Mouse (Mus musculus) naive thymus-derived CD4-positive, alpha-beta T cell, adult 2 months (primary cell): ENCODE data around the gene Zdhhc11.
"Not testable (repeated sequence)": the region's sequence is repeated elsewhere in the genome, so short reads cannot be mapped to it uniquely, and the experiment has no call there.

Experiments used
- DNase-seq: peaks from one replicate; pipeline ENCODE4 v3.0.0-alpha.2; 2011; ENCODE audit warnings: low read depth

Zdhhc11 gene

DNA sequence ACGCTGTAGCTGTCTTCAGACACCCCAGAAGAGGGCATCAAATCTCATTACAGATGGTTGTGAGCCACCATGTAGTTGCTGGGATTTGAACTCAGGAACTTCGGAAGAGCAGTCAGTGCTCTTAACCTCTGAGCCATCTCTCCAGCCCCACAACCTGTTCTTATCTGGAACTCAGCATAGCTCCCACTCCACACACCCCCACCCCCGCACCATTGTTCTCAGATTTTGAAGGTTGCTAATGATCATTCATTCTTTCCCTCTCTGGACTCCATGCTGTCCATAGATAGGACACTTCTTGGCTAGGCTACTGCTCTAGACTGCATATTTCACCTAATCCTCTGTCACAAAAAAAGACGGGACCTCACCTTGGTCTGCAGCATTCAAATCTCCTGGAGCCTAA is 43.2 kb downstream of the Zdhhc11 start:
- DNase-seq = not testable (repeated sequence)

DNA sequence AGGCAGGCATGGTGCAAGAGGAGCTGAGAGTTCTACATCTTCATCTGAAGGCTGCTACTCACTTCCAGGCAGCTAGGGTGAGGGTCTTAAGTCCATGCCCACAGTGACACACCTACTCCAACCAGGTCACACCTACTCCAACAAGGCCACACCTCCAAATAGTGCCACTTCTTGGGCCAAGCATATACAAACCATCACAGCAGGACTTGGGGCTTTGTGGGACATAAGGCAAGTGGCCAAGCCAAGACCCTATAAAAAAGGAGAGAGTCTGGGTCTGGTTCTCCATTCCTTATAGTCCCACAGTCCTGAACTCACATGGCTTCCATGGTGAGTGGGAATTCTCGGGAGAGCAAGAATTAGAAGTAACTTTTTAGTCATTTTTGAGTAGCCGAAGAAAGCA is 44.6 kb downstream of the Zdhhc11 start:
- DNase-seq = peak; percentile 7

DNA sequence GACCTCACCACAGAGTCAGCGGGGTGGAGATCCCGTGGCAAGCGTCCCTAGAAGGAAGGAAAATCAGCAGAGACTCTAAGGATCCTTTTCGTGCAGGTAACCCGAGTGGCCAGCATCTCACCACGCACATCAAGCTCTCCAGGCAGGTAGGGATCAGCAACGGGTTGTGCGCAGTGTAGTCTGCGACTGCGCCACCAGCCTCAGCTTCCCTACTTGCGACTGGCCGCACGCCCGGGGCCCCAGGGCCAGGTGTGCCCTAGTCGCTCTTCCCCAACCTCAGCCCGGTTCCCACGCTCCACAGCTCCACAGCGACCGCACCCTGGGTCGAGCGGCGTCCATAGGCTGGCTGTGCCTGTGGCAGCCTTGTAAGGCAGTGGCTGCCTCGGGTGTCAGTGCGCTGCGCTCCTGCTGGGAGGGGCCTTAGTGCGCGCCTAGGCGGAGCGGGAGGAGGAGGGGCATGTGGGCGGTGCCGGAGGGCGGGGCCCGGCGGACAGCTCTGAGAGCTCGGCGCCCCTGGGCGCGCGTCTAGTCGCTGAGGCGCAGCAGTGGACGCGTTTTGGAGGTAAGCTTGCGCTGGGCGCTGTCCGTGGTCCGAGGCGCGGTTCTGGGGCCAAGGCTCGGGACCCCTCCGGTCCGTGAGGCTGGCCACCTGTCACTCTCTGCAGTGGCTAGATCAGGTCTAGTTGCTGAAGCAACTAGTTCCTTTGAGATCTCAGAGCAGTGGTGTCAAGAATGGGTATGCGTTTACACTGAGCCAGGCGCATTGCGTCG is 45.5 kb downstream of the Zdhhc11 start, which contains the start of gene Tppp:
Gene Tppp (plus strand): TSS at position 460 of the 771 bp plus-strand sequence.
- DNase-seq = peak; percentile 90

DNA sequence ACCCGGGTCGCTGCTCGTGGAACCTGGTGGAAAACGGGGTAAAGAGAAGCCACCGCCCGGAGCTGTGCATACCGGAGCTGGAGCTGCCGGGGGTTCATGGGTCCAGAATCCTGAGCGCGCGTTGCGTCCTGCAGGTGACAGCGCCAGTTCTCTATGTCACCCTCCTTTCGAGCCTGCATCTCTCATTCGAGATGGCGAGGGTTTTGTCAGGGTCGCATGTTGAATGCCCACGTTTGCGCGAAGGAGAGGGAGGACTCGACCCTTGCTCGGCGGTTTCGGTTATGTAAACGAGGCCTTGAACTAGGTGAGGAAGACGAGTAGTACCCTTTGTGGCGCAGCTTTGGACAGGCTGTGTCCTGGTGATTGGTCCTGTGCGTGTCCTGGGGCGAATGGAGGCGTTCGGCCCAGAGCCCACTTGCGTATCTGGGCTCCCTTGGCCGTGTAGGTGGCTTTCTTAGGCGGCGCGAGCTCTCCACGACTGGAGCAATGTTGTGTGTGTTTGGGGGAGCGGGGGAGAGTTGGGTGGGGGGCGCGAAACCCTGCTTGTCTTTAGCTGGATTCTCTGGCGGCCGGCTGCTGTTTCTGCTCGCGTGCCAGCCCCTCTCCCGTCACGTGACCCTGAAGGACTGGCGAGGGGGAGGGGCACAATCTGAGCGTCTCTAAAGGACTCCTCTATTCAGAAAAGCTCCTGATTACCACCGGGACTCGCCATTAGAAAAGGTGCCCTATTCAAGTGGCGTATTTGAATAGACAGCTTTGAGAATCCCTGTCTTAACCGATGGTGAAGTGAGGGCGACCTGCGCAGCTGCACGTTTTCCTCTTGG is 46.4 kb downstream of the Zdhhc11 start:
- DNase-seq = peak; percentile 30

DNA sequence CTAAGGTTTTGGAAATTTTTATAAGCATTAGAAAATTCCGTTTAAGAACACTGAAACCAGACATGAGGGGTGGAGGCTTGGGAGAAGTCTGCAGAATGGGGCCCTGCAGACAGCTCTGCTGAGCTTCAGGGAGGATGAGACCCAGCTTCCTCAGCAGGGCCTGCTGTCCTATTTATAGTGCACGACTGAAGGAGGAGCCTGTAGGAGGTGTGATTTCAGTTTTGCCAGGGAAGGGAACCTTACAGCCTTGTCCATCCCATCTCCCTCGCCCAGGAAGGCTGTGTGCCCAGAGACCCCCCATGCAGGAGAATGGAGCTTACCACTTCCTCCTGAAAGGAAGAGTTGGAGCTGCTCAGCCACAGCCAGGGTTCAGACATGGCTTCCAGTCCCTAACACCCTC is 47.0 kb downstream of the Zdhhc11 start:
- DNase-seq = peak; percentile 6

DNA sequence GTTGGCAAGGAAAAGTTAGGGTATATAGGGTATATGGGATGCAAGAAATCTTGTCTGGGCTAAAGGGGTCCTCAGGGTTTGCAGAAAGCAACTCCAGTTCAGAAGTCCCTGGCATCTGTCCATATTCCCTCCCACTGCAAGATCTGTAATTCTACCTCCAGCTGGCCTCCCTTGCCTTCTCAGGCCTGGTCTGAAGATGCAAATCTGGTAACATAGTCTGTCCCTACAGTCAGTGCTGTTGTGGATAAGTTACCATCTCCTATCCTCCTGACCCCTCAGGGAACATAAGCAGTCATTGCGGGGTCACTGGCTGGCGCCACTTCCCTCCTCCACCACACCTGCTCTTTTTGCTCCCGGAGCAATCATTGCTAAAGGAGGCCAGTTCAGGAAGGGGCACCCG is 52.3 kb downstream of the Zdhhc11 start:
- DNase-seq = no peak

DNA sequence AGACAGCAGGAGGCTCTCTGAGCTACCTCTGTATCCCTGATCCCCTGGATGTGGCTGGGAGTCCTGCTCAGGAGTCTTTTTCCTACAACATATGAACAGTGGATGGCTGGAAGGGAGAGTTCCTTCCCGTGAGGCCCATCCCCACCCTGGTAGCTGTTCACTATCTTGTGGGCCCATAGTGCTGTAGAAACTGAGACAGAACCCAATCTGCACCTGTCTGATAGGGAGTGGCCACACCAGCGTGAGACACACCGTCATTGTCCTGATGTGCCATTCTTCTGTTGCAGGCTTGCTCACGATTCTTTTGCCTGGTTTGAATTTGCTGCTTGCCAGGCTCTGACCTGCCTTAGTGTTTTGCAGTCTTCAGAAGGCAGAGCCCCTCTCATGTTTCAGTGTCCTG is 53.8 kb downstream of the Zdhhc11 start:
- DNase-seq = no peak

DNA sequence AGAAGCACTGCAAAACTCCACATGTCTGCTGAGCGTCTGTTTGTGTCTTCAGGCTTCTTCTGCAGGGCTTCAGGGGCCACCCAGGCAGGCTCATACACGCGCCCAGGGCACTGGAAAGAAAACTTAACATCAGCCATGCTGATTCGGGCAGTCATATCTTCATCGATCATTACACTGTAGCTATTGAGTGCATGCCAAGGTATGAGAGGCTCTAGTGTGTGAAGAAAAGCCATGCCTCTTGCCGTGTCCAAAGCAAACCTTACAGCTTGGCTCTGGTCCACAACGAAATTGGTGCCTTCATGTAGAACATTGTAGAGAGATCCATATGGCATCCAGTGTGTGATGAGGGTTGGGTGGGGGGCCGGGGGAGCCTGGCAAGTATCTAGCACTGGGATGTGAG is 55.4 kb downstream of the Zdhhc11 start:
- not testable (repeated sequence) for DNase-seq

DNA sequence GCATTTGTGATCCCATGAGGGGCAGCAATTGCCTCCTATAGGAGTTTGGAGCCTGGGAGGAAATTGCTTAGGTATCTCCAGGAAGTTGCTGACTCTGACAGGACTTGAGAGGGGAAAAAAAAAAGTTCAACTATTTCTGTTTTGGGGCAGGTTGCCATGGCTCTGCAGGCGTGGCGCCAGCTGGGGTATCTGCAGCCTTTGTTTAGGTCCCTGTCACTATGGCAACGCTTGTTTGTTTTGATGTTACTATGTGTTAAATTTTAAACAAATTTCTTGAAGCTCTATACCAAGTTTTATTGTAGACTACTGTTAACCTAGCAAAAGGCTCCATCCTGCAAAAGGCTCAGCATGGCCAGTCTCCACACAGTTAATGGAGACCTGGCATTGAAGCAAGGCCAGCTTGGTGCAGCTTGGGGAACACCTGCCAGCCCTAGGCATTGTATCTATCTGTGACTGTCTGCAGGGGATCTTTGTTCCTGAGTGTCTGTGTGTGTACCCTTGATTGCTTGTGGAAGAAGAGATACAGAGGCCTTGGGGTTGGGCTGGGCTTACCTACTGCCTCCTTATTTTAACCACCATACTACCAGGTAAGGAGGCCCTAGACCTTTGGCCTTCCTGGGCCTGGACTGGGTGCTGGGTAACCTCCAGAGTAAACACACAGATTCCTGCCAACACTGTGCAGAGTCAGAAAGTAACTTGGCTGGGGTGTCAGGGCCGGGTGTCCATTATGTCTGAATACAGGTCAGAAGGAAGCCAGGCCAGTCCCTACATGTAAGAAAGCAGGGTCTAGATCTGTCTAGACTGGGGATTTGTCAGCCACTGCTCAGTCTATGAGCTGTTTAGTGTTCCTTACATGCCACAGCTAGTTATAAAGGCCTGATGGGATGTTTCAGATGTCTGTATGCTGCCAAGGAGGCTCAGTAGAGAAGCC is 61.8 kb downstream of the Zdhhc11 start:
- peak; percentile 63 for DNase-seq

DNA sequence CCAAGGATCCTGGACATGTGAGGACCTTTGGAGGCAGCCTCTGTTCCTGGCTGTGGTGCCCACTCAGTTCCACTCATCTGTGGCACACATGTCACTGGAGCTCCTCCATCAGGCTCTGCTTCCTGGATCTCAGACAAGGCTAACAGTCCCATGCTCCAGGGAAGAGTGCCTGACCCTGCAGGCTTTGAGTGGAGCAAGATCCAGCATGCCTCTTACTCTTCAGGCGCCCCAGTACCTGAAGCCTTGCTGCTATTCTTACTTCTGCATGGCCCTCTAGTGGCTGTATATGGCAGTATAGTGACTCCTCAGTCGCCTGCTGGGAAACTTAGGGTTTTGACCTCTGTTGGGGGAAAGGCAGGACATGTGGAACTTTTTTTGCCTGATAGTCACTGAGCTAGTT is 62.6 kb downstream of the Zdhhc11 start:
- DNase-seq = peak; percentile 40

DNA sequence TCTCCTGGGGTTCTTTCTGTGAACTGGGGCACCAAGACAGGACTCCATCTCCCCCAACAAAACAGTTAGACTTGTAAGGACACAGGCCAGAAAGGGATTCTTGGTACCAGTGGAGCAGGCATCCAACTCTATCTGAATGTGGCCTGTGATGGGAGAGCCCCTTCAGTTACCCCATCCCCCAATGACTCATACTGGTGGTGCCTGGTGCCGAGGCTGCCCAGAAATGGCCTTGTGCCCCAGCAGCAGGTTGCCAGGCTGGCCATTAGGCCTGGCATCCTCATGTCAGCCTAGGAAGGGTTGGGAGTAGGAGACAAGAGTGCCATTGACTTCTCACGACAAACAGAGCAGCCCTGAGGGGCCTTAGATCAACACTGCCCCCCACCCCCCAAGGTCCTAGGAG is 64.5 kb downstream of the Zdhhc11 start:
- DNase-seq = no peak

DNA sequence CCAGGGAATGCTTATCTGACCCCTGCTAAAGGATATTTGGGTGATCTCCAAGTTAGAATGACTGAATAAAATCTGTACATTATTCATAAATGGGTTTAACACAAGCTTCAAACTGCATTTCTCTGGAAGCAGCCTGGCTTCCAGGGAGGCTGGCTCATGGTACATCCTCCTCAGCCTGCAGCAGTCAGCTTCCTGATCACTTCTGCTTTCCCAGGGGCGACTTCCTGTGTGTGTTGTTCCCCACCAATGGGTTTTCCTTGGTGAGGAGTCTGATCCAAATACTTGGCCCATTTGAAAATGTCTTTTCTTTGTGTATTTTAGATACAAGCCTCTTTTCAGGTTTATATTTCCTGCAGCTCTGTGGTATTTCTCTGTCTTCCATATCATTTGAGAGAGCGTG is 65.4 kb downstream of the Zdhhc11 start:
- DNase-seq = no peak

DNA sequence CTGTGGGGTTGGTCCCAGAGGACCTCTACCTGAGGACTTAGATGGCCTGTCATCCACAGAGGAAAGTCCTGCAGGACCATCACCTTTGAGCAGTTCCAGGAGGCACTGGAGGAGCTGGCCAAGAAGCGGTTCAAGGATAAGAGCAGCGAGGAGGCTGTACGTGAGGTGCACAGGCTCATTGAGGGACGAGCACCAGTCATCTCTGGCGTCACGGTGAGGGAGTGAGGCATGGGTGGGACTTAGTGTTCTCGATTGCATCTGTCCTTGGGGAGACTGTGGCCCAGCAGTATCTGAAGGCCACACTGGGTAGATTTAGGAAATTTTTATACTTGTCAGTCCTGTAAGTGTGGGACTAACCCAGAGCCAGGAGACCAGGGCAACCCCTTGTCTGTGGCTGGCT is 67.0 kb downstream of the Zdhhc11 start:
- no peak for DNase-seq

DNA sequence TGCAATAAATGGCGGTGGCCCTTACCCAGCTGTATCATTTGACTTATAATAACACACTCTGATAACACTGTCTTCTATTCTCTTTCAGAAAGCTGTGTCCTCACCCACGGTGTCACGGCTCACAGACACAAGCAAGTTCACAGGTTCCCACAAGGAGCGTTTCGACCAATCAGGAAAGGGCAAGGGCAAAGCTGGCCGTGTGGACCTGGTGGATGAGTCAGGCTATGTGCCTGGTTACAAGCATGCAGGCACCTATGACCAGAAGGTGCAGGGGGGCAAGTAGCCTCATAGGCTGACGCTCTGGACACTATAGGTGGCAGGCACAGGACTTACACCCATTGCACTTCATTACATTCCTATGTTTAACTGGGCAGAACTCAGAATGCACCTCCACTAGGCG is 67.5 kb downstream of the Zdhhc11 start:
- no peak for DNase-seq

DNA sequence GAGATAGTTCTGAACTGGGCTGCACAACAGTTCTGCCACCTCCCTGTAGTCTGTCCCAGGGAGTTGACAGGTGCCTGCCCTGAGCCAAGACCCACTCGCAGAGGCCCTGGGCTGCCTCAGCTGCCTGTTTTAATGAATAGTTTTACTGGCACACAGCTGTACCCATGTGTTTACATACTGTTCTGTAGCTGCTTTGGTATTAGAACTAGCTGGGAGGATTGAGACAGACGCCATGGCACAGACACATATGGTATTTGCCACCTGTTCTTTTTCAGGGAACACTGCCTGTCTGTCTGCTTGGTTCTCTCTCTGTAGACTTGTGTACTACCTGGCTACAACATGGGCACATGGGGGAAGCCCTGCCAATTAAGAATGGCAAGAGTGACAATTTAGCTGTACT is 71.1 kb downstream of the Zdhhc11 start:
- DNase-seq = no peak

DNA sequence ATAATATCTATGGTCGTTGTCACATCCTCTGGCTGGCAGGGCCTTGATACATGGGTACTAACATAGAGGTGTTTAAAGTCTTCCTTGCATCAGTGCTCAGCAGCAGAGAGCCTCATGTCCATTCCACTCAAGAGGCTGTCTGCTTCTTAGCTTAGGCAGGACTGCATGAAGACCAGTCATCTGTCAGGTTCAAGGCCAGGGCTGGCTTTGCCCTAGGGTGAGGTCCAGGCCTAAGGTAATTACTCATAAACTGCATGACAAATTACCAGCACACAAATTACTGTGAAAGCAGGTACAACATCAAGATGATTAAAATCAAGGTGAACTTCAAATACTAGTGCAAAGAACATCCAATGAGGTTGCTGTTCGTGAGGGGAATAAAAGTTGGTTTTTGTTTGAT is 72.1 kb downstream of the Zdhhc11 start:
- no peak for DNase-seq

DNA sequence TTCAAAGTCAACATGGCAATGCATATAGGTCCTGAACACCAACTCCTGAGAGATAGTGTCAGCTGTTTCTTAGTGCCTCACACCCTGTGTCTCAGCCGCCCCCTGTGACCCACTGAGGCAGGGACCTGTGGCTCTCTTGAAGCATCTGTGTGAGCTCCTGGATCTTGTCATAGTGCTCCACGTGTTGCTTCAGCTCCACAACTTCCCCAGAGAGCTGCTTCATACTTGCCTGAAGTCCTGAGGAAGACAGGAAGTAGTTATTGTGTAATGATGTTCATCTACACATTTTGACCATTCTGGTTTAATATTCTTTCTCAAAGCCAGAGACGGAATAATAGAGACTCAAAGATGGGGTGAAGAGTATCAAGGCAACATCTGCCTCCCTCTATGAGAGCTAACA is 76.3 kb downstream of the Zdhhc11 start:
- no peak for DNase-seq
